8 mouse cellular contexts compared by ENCODE assay signal in genomic region chr2:150023873-150024339, GRCm38 (mm10).
DNase-seq lines count a peak whose midpoint lies in the region; ATAC-seq and TF ChIP-seq lines count a peak whose summit lies in the region.

No protein-coding gene starts in this region.

- peak; percentile 42 for DNase-seq in kidney, adult 2 months
- no peak for DNase-seq in kidney, postnatal 25 days
- DNase-seq in adrenal gland, postnatal 10 days: peak; percentile 14
- DNase-seq in embryo, embryonic 9.5 days (ENCODE audit: extremely low spot score): peak; percentile 27
- peak; percentile 40 for DNase-seq in neural tube, embryonic 11.5 days (ENCODE audit: low spot score)
- DNase-seq in thymus, postnatal 10 days (ENCODE audit: low spot score in 2 of 2): no peak
- DNase-seq in spleen, adult 18-20 months: no peak

- no peaks in the 10 kb centered on the region for H3K27me3 ChIP-seq in kidney, adult 2 months (replicated peaks; ENCODE audit: control insufficient read depth, insufficient read depth, low read length)
- H3K27me3 ChIP-seq in kidney, embryonic 15.5 days: no peaks in the 10 kb centered on the region
- H3K27me3 ChIP-seq in neural tube, embryonic 11.5 days (ENCODE audit: control insufficient read depth, insufficient read depth, low read length): no peaks in the 10 kb centered on the region

- no peaks in the 10 kb centered on the region; the same call in 1 of the 2 replicates for H3K4me1 ChIP-seq in kidney, adult 2 months (ENCODE audit: control insufficient read depth, insufficient read depth, low read length)
- H3K4me1 ChIP-seq in kidney, embryonic 15.5 days: no peaks in the 10 kb centered on the region
- no peaks in the 10 kb centered on the region for H3K4me1 ChIP-seq in neural tube, embryonic 11.5 days (ENCODE audit: control insufficient read depth, insufficient read depth, low read length)

- no peak overlapping the region for H3K9ac ChIP-seq in kidney, embryonic 15.5 days
- H3K9ac ChIP-seq in neural tube, embryonic 11.5 days (ENCODE audit: low read length): no peak overlapping the region

- WGBS in kidney, adult 2 months: 24% methylated on average over 2 of the region's 2 CpGs
- 38% methylated on average over 2 of the region's 2 CpGs for WGBS in kidney, embryonic 15.5 days
- 32% methylated on average over 2 of the region's 2 CpGs for WGBS in neural tube, embryonic 11.5 days

- no peaks in the 10 kb centered on the region for H3K36me3 ChIP-seq in kidney, adult 2 months (ENCODE audit: control insufficient read depth, insufficient read depth, low read length)
- no peaks in the 10 kb centered on the region for H3K36me3 ChIP-seq in kidney, embryonic 15.5 days
- H3K36me3 ChIP-seq in neural tube, embryonic 11.5 days (ENCODE audit: control insufficient read depth, insufficient read depth, low read length): no peaks in the 10 kb centered on the region

- TF ChIP-seq POLR2A in kidney, adult 2 months (IDR thresholded peaks at IDR 0.05; ENCODE audit: low read depth, low read length): no peak

- no peak overlapping the region for H3K4me3 ChIP-seq in kidney, adult 2 months (ENCODE audit: insufficient read depth, low read depth, low read length)
- H3K4me3 ChIP-seq in kidney, embryonic 15.5 days (replicated peaks): no peak overlapping the region
- H3K4me3 ChIP-seq in neural tube, embryonic 11.5 days (ENCODE audit: low read depth, low read length): no peak overlapping the region

- peak; percentile 89 for ATAC-seq in kidney, embryonic 15.5 days (replicated peaks; ENCODE audit: low FRiP score)
- ATAC-seq in neural tube, embryonic 11.5 days (ENCODE audit: insufficient read depth, low FRiP score, low TSS enrichment): peak; percentile 92

- no peak overlapping the region for H3K4me2 ChIP-seq in kidney, embryonic 15.5 days
- no peak overlapping the region for H3K4me2 ChIP-seq in neural tube, embryonic 11.5 days (ENCODE audit: low read depth)

- no peaks in the 10 kb centered on the region for H3K9me3 ChIP-seq in kidney, embryonic 15.5 days (replicated peaks)
- no peaks in the 10 kb centered on the region for H3K9me3 ChIP-seq in neural tube, embryonic 11.5 days (ENCODE audit: control insufficient read depth, low read length)

- no peak overlapping the region for H3K27ac ChIP-seq in kidney, adult 2 months (ENCODE audit: insufficient read depth, low read depth, low read length)
- no peak overlapping the region for H3K27ac ChIP-seq in kidney, embryonic 15.5 days
- H3K27ac ChIP-seq in neural tube, embryonic 11.5 days (ENCODE audit: low read depth, low read length): no peak overlapping the region

- TF ChIP-seq CTCF in kidney, adult 2 months (conservative IDR thresholded peaks at IDR 0.05; ENCODE audit: insufficient read depth, insufficient read length, low read depth, low read length): no peak; the same call in 1 of the 2 replicates

Comparison
In these comparisons a context has a peak if more than half of its experiments do, and no peak if none do; other contexts are left out.
1. DNase-seq: peak in kidney, adult 2 months (single experiment), adrenal gland, postnatal 10 days (single experiment), embryo, embryonic 9.5 days (single experiment) and neural tube, embryonic 11.5 days (single experiment); none in kidney, postnatal 25 days (0 of 2), thymus, postnatal 10 days (0 of 2) and spleen, adult 18-20 months (0 of 2).